Mouse (Mus musculus) gastrocnemius, postnatal 10 days (tissue): ENCODE measurements at regions not wholly inside any gene's neighbourhood (a gene's known extent, or its start where the extent isn't known, plus 50 kb on each side); places are given as distances from the start of the nearest gene placed in this dataset.

Experiments used
- DNase-seq: peaks from one replicate; pipeline ENCODE4 v3.0.0; 2021; ENCODE audit warnings: mixed read lengths

GRCm38 (mm10) chr11:79764026-79764425, 173.0 kb downstream of the Rab11fip4 start:
- no peak for DNase-seq

- no peak for DNase-seq
These were observed 171.6 kb downstream of the Rab11fip4 start for GRCm38 (mm10) chr11:79762654-79763053.

GRCm38 (mm10) chr11:79762027-79762426, 171.0 kb downstream of the Rab11fip4 start:
- DNase-seq, result no peak

- no peak for DNase-seq
These were observed 169.5 kb downstream of the Rab11fip4 start for GRCm38 (mm10) chr11:79760533-79760932.

GRCm38 (mm10) chr11:79758281-79758680, 167.3 kb downstream of the Rab11fip4 start:
- DNase-seq, result no peak

- DNase-seq, result no peak
These were observed 166.6 kb downstream of the Rab11fip4 start for GRCm38 (mm10) chr11:79757513-79758071.

- no peak for DNase-seq
These were observed 165.4 kb downstream of the Rab11fip4 start for GRCm38 (mm10) chr11:79756305-79756846.

GRCm38 (mm10) chr11:79753491-79753890, 162.5 kb downstream of the Rab11fip4 start:
- DNase-seq, result no peak

GRCm38 (mm10) chr11:79752717-79753480, 161.9 kb downstream of the Rab11fip4 start:
- no peak for DNase-seq

GRCm38 (mm10) chr11:79751751-79752716, 161.0 kb downstream of the Rab11fip4 start:
- DNase-seq, result no peak

GRCm38 (mm10) chr11:79750943-79751342, 159.9 kb downstream of the Rab11fip4 start:
- DNase-seq, result no peak

GRCm38 (mm10) chr11:79749755-79750434, 158.9 kb downstream of the Rab11fip4 start:
- no peak for DNase-seq

- DNase-seq, result no peak
These were observed 158.1 kb downstream of the Rab11fip4 start for GRCm38 (mm10) chr11:79749141-79749540.

GRCm38 (mm10) chr11:79748606-79749125, 157.7 kb downstream of the Rab11fip4 start:
- DNase-seq, result no peak

GRCm38 (mm10) chr11:79747801-79748200, 156.8 kb downstream of the Rab11fip4 start:
- no peak for DNase-seq
